Mouse (Mus musculus) cortical plate, adult 2 months (tissue): Measurements from ENCODE around the gene Rsph3a.
"Not testable (repeated sequence)": the region's sequence is repeated elsewhere in the genome, so short reads cannot be mapped to it uniquely, and the experiment has no call there.

ENCODE experiments used
- CTCF ChIP-seq: fragments of 200-500 bp; IDR thresholded peaks from 2 replicates; pipeline ENCODE4 v1.5.1; 2011; ENCODE audit warnings: mild to moderate bottlenecking, control low read depth, low read length; ENCODE audit not compliant: insufficient read depth; ENCODE audit errors: extremely low read depth
- POLR2A ChIP-seq: fragments of 200-500 bp; IDR thresholded peaks from 2 replicates; pipeline ENCODE4 v1.6.1; 2011; ENCODE audit warnings: mild to moderate bottlenecking, low read length, control low read depth; ENCODE audit not compliant: insufficient read depth; ENCODE audit errors: extremely low read depth

- not testable (repeated sequence) for TF ChIP-seq CTCF, POLR2A
These were observed 19.0 kb downstream of the Rsph3a start for GRCm38 (mm10) chr17:7964398-7964797.
